Mouse (Mus musculus): ENCODE results near the gene Ankzf1. TPM values are rescaled to one million over a fixed set of nuclear protein-coding genes. Genes with fewer than 3 reads are reported as not detected.
A peak's percentile ranks its signal among the peaks of the same experiment; 100 is the strongest.

Ankzf1 gene
- polyA plus RNA-seq, 1 experiment from 2014 or later: 26.5 TPM

DNA sequence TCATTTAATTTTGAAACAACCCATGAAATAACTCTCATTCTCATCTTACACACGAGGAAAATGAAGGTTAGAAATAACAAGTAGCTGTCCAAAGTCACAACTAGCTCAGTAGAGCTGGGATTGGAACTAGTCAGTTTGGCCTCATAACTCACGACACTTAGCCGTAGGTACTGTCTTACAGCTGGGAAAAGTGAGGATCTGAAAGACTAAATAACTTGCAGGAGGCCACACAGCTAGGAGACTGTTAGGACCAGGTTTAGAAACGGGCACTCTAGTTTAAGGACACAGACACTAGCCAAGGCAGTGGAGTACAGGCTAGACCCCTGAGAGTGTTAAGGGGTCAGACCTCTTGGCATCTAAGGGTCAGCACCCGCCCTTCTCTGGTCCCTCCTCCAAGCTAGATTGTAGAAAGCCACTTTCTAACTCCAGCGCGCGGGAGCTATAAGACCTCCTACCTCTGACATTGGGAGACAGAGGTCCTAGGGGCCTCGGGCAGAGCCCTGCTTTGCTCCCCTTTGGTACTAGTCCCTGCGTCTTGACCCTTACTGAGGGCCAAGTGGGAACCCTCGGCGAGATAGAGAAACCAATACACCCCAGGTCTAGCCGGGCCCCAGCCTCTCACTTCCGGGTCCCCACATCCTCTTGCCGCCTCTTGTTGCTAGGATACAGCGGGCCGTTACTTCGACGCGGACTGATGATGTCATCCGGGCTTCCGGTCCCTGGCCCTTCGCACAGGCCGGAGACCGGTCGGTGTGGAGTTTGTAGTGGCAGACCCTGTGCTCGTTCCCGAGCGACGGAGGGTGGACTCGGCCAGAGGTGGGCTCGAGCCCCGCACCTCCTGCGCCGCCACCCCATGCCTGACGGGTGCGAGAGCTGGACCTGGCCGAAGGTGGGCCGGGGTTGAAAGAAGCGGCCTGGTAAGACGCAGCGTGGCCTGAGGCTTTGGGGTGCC lies 18.5 kb downstream of the Ankzf1 start, which contains the start of the genes Glb1l and Stk16:
Glb1l (minus strand) TSS at position 678 of the 952 bp plus-strand sequence.
Stk16 (plus strand) TSS at position 703 of the 952 bp plus-strand sequence.
- Histone ChIP-seq H3K27me3 (ENCODE audit: control insufficient read depth, insufficient read depth, low read length) (no peaks in the 10 kb centered on the region), H3K4me2 (ENCODE audit: low read depth, low read length) (peak within 1 kb of the TSS; percentile 88), H3K4me1 (ENCODE audit: control insufficient read depth, insufficient read depth, low read length) (peaks cover 32% of the 10 kb centered on the region), H3K36me3 (ENCODE audit: control insufficient read depth, insufficient read depth, low read length) (peaks cover 9% of the 10 kb centered on the region), H3K27ac (ENCODE audit: low read length) (peak within 1 kb of the TSS; percentile 43; the same call in 1 of the 2 replicates), H3K9ac (ENCODE audit: low read length) (peak within 1 kb of the TSS; percentile 95), H3K4me3 (replicated peaks; ENCODE audit: low read length) (peak within 1 kb of the TSS; percentile 96), H3K9me3 (replicated peaks; ENCODE audit: control insufficient read depth, low read length) (no peaks in the 10 kb centered on the region)
- WGBS: 4% methylated on average over 42 of the region's 42 CpGs
- ATAC-seq (ENCODE audit: insufficient read depth, low FRiP score): peak; percentile 88

DNA sequence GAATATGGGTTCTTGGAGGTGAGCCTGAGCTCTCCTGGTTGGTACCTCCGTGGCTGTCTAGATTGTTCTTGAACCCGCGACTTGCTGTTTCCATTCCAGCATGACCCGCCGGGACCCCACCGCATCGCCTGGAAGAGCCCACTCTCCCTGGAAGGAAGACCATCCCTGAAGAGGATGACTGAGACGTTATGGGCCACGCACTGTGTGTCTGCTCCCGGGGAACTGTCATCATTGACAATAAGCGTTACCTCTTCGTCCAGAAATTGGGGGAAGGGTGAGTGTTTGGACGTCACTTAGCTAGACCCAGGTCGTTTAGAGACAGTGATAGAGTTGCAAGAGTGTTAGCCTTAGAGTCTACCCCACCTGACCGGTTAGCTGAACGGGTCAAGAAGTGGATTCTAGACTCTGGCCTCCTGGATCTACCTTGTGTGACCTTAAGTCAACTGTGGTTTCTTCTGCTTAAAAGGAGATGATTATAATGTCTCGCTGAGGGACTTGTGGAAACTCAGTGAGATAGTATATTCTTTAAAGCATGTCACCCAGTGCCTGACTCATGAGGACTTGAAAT lies 19.3 kb downstream of the Ankzf1 start:
- ATAC-seq (ENCODE audit: insufficient read depth, low FRiP score): no peak
- Histone ChIP-seq H3K36me3 (ENCODE audit: control insufficient read depth, insufficient read depth, low read length) (peaks cover 9% of the 10 kb centered on the region), H3K4me3 (replicated peaks; ENCODE audit: low read length) (peak overlapping the region; percentile 96), H3K27me3 (ENCODE audit: control insufficient read depth, insufficient read depth, low read length) (no peaks in the 10 kb centered on the region), H3K4me2 (ENCODE audit: low read depth, low read length) (peak overlapping the region; percentile 88), H3K4me1 (ENCODE audit: control insufficient read depth, insufficient read depth, low read length) (peaks cover 32% of the 10 kb centered on the region), H3K27ac (ENCODE audit: low read length) (peak overlapping the region; percentile 43; the same call in 1 of the 2 replicates), H3K9ac (ENCODE audit: low read length) (peak overlapping the region; percentile 95), H3K9me3 (replicated peaks; ENCODE audit: control insufficient read depth, low read length) (no peaks in the 10 kb centered on the region)
- 9% methylated on average over 17 of the region's 17 CpGs for WGBS

GRCm38 (mm10) chr1:75212542-75212941 lies 20.6 kb downstream of the Ankzf1 start:
- H3K9me3 ChIP-seq (replicated peaks; ENCODE audit: control insufficient read depth, low read length): no peaks in the 10 kb centered on the region
- ATAC-seq (ENCODE audit: insufficient read depth, low FRiP score): no peak
- H3K4me3 ChIP-seq (replicated peaks; ENCODE audit: low read length): no peak overlapping the region
- 72% methylated on average over 4 of the region's 4 CpGs for WGBS
- H3K9ac ChIP-seq (ENCODE audit: low read length): no peak overlapping the region
- no peak overlapping the region for H3K27ac ChIP-seq (ENCODE audit: low read length)
- peaks cover 9% of the 10 kb centered on the region for H3K36me3 ChIP-seq (ENCODE audit: control insufficient read depth, insufficient read depth, low read length)
- H3K4me2 ChIP-seq (ENCODE audit: low read depth, low read length): no peak overlapping the region
- peaks cover 37% of the 10 kb centered on the region for H3K4me1 ChIP-seq (ENCODE audit: control insufficient read depth, insufficient read depth, low read length)
- H3K27me3 ChIP-seq (ENCODE audit: control insufficient read depth, insufficient read depth, low read length): no peaks in the 10 kb centered on the region

- H3K9ac ChIP-seq (ENCODE audit: low read length): no peak overlapping the region
- H3K27ac ChIP-seq (ENCODE audit: low read length): peak overlapping the region; percentile 88; the same call in 1 of the 2 replicates
- H3K4me2 ChIP-seq (ENCODE audit: low read depth, low read length): no peak overlapping the region
- no peaks in the 10 kb centered on the region for H3K27me3 ChIP-seq (ENCODE audit: control insufficient read depth, insufficient read depth, low read length)
- H3K4me3 ChIP-seq (replicated peaks; ENCODE audit: low read length): no peak overlapping the region
- H3K9me3 ChIP-seq (replicated peaks; ENCODE audit: control insufficient read depth, low read length): no peaks in the 10 kb centered on the region
- H3K4me1 ChIP-seq (ENCODE audit: control insufficient read depth, insufficient read depth, low read length): peaks cover 37% of the 10 kb centered on the region
- H3K36me3 ChIP-seq (ENCODE audit: control insufficient read depth, insufficient read depth, low read length): peaks cover 9% of the 10 kb centered on the region
- WGBS: 78% methylated on average over 7 of the region's 7 CpGs
- no peak for ATAC-seq (ENCODE audit: insufficient read depth, low FRiP score)
Observed at GRCm38 (mm10) chr1:75213096-75213495, 21.1 kb downstream of the Ankzf1 start.

- peak overlapping the region; percentile 88 for H3K27ac ChIP-seq (ENCODE audit: low read length)
- H3K36me3 ChIP-seq (ENCODE audit: control insufficient read depth, insufficient read depth, low read length): peaks cover 9% of the 10 kb centered on the region
- H3K9me3 ChIP-seq (replicated peaks; ENCODE audit: control insufficient read depth, low read length): no peaks in the 10 kb centered on the region
- H3K27me3 ChIP-seq (ENCODE audit: control insufficient read depth, insufficient read depth, low read length): no peaks in the 10 kb centered on the region
- 0 out of 2 replicates have a peak overlapping the region, but pooled peaks have one; percentile 7 for H3K9ac ChIP-seq (ENCODE audit: low read length)
- peak; percentile 68 for ATAC-seq (ENCODE audit: insufficient read depth, low FRiP score)
- WGBS: 67% methylated on average over 2 of the region's 2 CpGs
- H3K4me1 ChIP-seq (ENCODE audit: control insufficient read depth, insufficient read depth, low read length): peaks cover 37% of the 10 kb centered on the region
- H3K4me3 ChIP-seq (replicated peaks; ENCODE audit: low read length): no peak overlapping the region
- H3K4me2 ChIP-seq (ENCODE audit: low read depth, low read length): 0 out of 2 replicates have a peak overlapping the region, but pooled peaks have one; percentile 16
Observed at GRCm38 (mm10) chr1:75214442-75214841, 22.5 kb downstream of the Ankzf1 start.

- H3K4me3 ChIP-seq (replicated peaks; ENCODE audit: low read length): no peak overlapping the region
- no peaks in the 10 kb centered on the region; the same call in 1 of the 2 replicates for H3K27me3 ChIP-seq (ENCODE audit: control insufficient read depth, insufficient read depth, low read length)
- 0 out of 2 replicates have a peak overlapping the region, but pooled peaks have one; percentile 7 for H3K9ac ChIP-seq (ENCODE audit: low read length)
- H3K4me2 ChIP-seq (ENCODE audit: low read depth, low read length): peak overlapping the region; percentile 17; the same call in 1 of the 2 replicates
- 47% methylated on average over 5 of the region's 5 CpGs for WGBS
- H3K27ac ChIP-seq (ENCODE audit: low read length): peak overlapping the region; percentile 88
- H3K9me3 ChIP-seq (replicated peaks; ENCODE audit: control insufficient read depth, low read length): no peaks in the 10 kb centered on the region
- ATAC-seq (ENCODE audit: insufficient read depth, low FRiP score): no peak
- H3K4me1 ChIP-seq (ENCODE audit: control insufficient read depth, insufficient read depth, low read length): peaks cover 36% of the 10 kb centered on the region
- peaks cover 9% of the 10 kb centered on the region for H3K36me3 ChIP-seq (ENCODE audit: control insufficient read depth, insufficient read depth, low read length)
Observed at GRCm38 (mm10) chr1:75214886-75215285, 22.9 kb downstream of the Ankzf1 start.

GRCm38 (mm10) chr1:75215785-75216184 lies 23.8 kb downstream of the Ankzf1 start:
- Histone ChIP-seq H3K27me3 (ENCODE audit: control insufficient read depth, insufficient read depth, low read length) (peaks cover 2% of the 10 kb centered on the region; the same call in 1 of the 2 replicates), H3K36me3 (ENCODE audit: control insufficient read depth, insufficient read depth, low read length) (peaks cover 9% of the 10 kb centered on the region), H3K4me3 (replicated peaks; ENCODE audit: low read length) (no peak overlapping the region), H3K27ac (ENCODE audit: low read length) (peak overlapping the region; percentile 88), H3K4me1 (ENCODE audit: control insufficient read depth, insufficient read depth, low read length) (peaks cover 32% of the 10 kb centered on the region), H3K4me2 (ENCODE audit: low read depth, low read length) (no peak overlapping the region), H3K9ac (ENCODE audit: low read length) (no peak overlapping the region), H3K9me3 (replicated peaks; ENCODE audit: control insufficient read depth, low read length) (no peaks in the 10 kb centered on the region)
- 94% methylated on average over 9 of the region's 9 CpGs for WGBS
- ATAC-seq (ENCODE audit: insufficient read depth, low FRiP score): no peak

DNA sequence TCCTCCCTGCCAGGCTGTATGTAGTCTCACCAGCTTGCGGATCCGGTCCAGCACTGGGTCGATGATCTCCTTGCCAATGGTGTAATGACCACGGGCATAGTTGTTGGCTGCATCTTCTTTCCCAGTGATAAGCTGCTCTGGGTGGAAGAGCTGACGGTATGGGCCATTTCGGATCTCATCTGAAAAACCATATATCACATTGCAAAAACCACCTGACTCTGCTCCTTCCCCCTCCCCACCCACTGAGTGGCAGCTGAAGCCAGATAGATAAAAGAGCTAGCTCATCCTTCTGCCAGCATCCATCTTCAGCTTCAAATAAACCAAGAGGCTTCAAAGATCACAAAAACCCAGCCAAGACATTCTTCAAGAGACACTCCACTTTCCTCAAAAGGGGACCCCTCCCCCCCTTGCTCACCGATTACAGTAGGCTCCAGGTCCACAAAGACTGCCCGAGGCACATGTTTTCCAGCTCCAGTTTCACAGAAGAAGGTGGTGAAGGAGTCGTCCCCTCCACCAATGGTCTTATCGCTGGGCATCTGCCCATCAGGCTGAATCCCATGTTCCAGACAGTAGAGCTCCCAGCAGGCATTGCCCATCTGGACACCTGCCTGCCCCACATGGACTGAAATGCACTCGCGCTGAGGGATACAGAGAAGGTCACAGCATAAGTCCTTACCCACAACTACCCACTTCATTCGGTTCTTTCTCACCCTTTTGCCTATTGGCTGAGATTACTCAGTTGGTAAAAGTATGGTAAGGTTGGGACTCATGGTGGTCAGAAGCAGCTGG lies 25.0 kb downstream of the Ankzf1 start:
- Histone ChIP-seq H3K36me3 (ENCODE audit: control insufficient read depth, insufficient read depth, low read length) (peaks cover 9% of the 10 kb centered on the region), H3K9me3 (replicated peaks; ENCODE audit: control insufficient read depth, low read length) (no peaks in the 10 kb centered on the region), H3K4me2 (ENCODE audit: low read depth, low read length) (peak overlapping the region; percentile 90), H3K4me3 (replicated peaks; ENCODE audit: low read length) (peak overlapping the region; percentile 66), H3K27ac (ENCODE audit: low read length) (no peak overlapping the region), H3K27me3 (ENCODE audit: control insufficient read depth, insufficient read depth, low read length) (peaks cover 3% of the 10 kb centered on the region; the same call in 1 of the 2 replicates), H3K4me1 (ENCODE audit: control insufficient read depth, insufficient read depth, low read length) (peaks cover 25% of the 10 kb centered on the region), H3K9ac (ENCODE audit: low read length) (no peak overlapping the region; the same call in 1 of the 2 replicates)
- WGBS: 66% methylated on average over 13 of the region's 13 CpGs
- ATAC-seq (ENCODE audit: insufficient read depth, low FRiP score): no peak
